Mouse (Mus musculus): ENCODE measurements at regions not wholly inside any gene's neighbourhood (a gene's known extent, or its start where the extent isn't known, plus 50 kb on each side); places are given as distances from the start of the nearest gene placed in this dataset.

DNA sequence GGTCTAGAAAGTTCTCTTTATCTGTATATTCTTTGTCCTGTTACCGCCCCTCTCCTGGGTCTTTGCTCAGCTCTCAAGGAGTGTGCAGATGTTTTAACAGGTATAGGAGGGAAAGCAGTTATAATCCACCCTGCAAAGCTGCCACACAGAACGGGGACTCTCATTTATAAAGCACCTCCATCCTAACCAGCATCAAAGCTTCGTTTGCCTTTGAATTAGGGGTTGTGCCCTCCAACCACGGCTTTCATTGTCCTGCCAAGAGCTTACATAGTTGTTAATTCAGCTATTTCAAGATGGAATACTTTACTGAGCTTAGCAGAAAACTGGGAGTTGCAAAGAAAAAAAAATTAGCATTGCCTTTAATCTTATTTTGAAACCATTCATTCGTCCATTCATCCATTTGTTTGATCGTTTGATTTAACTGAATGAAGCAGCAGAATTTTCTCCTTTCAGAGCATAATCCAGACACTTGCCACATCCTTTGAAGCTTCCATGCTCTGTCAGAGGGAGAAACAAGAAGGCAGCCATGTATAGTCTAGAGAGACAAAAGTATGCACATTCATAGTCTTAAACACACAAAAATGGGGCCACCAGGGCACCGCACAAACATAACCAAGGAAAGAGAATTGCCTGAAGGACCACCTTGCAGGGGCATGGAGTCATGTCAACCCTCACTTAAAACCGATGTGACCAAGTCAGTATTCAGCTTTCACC, 116.2 kb downstream of the Kdr start:
- in situ Hi-C loops (cut with MboI; ENCODE audit: low pct_unique_long_range_greater_than_20kb), result loop anchor here (10.0 kb wide), 1 partner anchor 553 kb away; no protein-coding TSS in a partner anchor
- no peak for TF ChIP-seq CTCF (IDR thresholded peaks at IDR 0.05)
- DNase-seq (ENCODE audit: low read depth, low spot score) (no peak), ATAC-seq (no peak)
- ChIA-PET CTCF (interaction anchor here (0.9 to 2.0 kb wide), 5 partner anchors 9 to 257 kb away, joined by 3 to 10 read pairs (median 3); no protein-coding TSS in a partner anchor), POLR2A (no interaction called here)
- no peaks in the 10 kb centered on the region for H3K27me3 ChIP-seq

DNA sequence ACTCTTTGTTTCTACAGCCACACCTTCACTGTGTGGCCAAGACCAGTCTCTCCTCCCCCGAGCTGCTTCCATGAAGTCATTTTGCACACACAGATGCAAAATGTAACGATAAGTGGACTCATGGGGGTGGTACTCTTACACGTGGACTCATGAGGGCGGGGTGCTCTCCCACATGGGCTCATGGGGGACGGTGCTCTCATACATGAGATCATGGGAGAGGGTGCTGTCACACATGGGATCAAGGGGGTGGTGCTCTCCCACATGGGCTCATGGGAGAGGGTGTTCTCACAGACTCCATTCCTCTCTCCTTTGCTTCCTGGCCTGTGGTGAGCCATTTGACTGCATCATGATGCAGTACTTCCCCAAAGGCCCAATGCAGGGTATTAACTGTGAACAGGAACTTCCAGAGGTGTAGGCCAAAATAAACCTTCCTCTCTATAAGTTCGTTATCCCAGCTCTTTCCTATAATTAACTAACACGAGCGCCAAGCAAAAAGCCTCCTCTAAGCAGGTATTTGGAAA, 118.9 kb downstream of the Kdr start:
- in situ Hi-C loops (cut with MboI; ENCODE audit: low pct_unique_long_range_greater_than_20kb), result no loop called here
- ChIA-PET POLR2A (no interaction called here), CTCF (interaction anchor here (1.6 kb wide), 1 partner anchor 12 kb away, joined by 5 read pairs; no protein-coding TSS in a partner anchor)
- no peak for TF ChIP-seq CTCF (IDR thresholded peaks at IDR 0.05)
- DNase-seq (ENCODE audit: low read depth, low spot score), result no peak
- no peak for ATAC-seq
- H3K27me3 ChIP-seq, result no peaks in the 10 kb centered on the region

DNA sequence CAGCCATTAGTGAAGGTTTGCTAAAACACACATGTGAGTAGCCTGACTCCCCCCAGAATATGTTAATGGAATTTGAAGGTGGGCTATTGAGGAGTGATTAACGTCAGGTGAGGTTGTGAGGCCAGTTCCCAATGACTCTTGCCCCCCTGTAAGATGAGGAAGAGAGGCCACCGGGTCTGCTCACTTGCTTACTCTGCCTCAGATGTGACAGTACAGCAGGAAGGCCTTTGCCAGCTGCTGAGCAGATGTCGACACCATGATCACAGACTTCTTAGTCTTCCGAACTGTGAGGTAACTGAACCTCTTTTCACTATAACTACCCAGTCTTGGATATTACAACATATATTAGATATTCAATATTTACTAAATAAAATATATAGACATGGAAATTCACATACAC, 127.4 kb downstream of the Kdr start:
- CTCF ChIA-PET, result interaction anchor here (1.7 kb wide), 1 partner anchor 9 kb away, joined by 3 read pairs; no protein-coding TSS in a partner anchor

DNA sequence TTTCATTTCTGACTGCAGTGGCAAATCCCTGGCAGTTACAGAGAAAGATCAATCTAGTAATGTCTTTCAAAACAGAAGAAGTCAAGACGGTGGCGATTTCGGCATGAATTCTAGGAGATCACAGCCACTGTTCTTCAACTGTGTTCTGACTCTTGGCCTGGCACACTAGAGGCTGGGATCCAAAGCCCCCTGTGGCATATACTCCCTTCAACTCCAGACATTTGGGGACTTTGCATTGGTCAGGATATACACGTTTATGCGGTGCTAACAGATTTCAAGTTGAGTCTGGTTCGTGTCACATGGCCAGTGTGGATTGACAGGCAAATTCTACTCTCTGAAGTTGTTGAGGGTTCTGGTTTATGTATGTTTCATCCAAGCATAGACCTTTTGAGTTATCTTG, 130.3 kb downstream of the Kdr start:
- in situ Hi-C loops (cut with MboI; ENCODE audit: low pct_unique_long_range_greater_than_20kb), result loop anchor here (5.0 kb wide), 2 partner anchors 271 to 631 kb away; no protein-coding TSS in a partner anchor
- TF ChIP-seq CTCF (IDR thresholded peaks at IDR 0.05), result no peak
- POLR2A ChIA-PET, result no interaction called here
- DNase-seq (ENCODE audit: low read depth, low spot score) (no peak), ATAC-seq (no peak)
- H3K27me3 ChIP-seq, result peaks cover 16% of the 10 kb centered on the region
- CTCF ChIA-PET, result no interaction called here

More for the DNA sequence above, 127.4 kb downstream of the Kdr start:
- peaks cover 11% of the 10 kb centered on the region for H3K27me3 ChIP-seq
- ATAC-seq, result no peak
- no peak for TF ChIP-seq CTCF (IDR thresholded peaks at IDR 0.05)
- no peak for DNase-seq (ENCODE audit: low read depth, low spot score)
- POLR2A ChIA-PET, result no interaction called here
- in situ Hi-C loops (cut with MboI; ENCODE audit: low pct_unique_long_range_greater_than_20kb), result no loop called here

DNA sequence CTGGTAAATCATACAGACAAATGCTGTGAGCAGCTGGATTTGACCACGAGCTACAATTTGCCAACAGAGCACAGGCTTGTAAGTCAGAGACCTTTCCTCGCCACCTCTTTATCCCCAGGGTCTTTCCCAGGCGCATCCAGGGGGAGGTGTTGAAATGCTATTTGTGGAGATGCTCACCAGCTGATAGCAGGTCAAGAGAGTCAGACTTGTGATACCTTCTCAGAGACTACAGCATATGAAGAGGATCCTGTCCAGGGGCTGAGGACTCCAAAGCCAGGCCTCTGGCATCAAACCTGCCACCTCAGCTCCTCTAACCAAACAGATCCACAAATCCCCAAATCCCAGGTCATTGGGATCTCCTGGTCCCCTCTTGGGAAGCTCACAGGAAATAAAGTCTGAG, 130.9 kb downstream of the Kdr start:
- H3K27me3 ChIP-seq, result peaks cover 17% of the 10 kb centered on the region
- ChIA-PET POLR2A (no interaction called here), CTCF (interaction anchor here (0.8 kb wide), 1 partner anchor 32 kb away, joined by 3 read pairs; no protein-coding TSS in a partner anchor)
- no peak for TF ChIP-seq CTCF (IDR thresholded peaks at IDR 0.05)
- ATAC-seq (no peak), DNase-seq (ENCODE audit: low read depth, low spot score) (no peak)
- in situ Hi-C loops (cut with MboI; ENCODE audit: low pct_unique_long_range_greater_than_20kb), result loop anchor here (5.0 kb wide), 2 partner anchors 270 to 630 kb away; no protein-coding TSS in a partner anchor

DNA sequence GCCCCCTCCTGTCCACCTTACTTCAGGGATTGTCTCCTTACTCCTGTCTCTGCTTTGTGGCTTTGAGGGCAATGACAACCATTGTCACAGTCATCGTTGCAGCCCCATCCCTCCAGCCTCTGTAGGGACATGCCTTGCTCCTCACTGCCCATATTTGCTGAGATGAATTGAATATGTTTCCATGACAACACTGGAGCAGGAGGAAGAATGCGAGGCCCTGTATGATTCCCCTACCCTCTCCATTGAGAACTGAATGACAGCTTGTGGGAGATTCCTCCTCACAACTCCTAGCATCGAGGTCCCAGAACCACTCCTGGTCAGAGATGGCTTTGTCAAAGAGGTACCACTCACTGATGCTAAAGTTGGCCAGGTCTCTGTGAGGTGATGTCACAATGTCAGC, 132.2 kb downstream of the Kdr start:
- in situ Hi-C loops (cut with MboI; ENCODE audit: low pct_unique_long_range_greater_than_20kb), result loop anchor here (5.0 kb wide), 2 partner anchors 269 to 629 kb away; no protein-coding TSS in a partner anchor
- ChIA-PET CTCF (no interaction called here), POLR2A (no interaction called here)
- DNase-seq (ENCODE audit: low read depth, low spot score) (no peak), ATAC-seq (no peak)
- TF ChIP-seq CTCF (IDR thresholded peaks at IDR 0.05), result no peak
- H3K27me3 ChIP-seq, result peaks cover 17% of the 10 kb centered on the region

DNA sequence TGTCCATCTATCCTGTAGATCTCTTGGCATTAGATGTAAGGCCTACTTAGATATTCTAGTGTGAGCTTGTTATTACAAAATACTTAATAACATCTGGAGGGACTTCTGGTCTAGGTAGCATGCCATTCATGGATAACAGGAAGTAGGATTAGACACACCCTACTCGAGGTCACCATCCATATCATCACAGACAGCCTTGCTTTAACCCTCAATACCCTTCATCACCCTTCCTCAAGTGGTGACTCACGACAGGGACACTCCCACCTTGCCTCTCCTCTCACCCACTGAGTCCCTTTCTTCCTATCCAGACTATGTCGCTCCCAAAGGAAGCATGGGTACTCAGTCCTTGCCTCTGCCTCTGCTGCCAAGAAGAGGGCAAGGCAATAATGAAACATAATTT, 134.5 kb downstream of the Kdr start:
- H3K27me3 ChIP-seq, result peaks cover 17% of the 10 kb centered on the region
- ATAC-seq, result no peak
- POLR2A ChIA-PET, result no interaction called here
- DNase-seq (ENCODE audit: low read depth, low spot score), result no peak
- no peak for TF ChIP-seq CTCF (IDR thresholded peaks at IDR 0.05)
- CTCF ChIA-PET, result no interaction called here
- in situ Hi-C loops (cut with MboI; ENCODE audit: low pct_unique_long_range_greater_than_20kb), result no loop called here

DNA sequence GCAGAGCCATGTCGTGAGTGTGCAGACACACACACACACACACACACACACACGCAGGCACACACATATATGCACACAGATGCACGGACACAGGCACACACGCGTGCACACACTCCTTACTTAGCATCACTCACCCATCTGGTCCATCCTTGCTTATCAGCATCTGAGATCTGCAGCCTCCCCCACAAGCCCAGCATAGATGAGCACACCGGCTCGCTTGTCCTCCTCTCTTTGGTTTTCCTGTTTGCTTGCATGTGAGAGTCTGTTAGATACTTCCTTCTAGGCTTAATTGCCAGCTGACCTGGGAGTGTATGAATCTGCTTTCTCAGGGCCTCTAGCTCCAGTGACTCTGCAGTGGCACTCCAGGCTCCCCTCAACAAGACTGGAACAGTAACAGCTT, 137.8 kb downstream of the Kdr start:
- POLR2A ChIA-PET, result no interaction called here
- no peak for TF ChIP-seq CTCF (IDR thresholded peaks at IDR 0.05)
- H3K27me3 ChIP-seq, result peaks cover 9% of the 10 kb centered on the region
- ATAC-seq, result no peak
- DNase-seq (ENCODE audit: low read depth, low spot score), result no peak
- CTCF ChIA-PET, result no interaction called here
- in situ Hi-C loops (cut with MboI; ENCODE audit: low pct_unique_long_range_greater_than_20kb), result no loop called here

DNA sequence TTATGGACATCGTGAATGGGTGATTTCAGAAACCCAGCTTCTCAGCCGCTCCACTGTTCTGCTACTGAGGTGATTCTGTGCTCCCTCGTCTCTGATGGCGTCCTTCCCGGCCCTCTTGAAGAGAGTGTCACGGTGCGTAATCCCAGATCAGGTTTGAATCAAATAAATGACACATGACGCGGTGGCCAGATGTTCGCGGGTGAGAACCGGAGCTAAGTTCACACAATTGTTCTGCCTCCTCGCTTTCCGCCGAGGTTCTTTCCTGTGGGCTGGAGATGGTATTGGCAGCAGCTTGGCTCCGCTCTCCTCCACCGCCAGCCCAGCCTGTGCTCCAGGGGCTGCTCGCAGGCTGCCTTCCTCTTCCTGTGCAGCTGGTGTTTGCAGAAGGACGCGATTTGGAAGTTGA, 142.7 kb downstream of the Kdr start:
- ATAC-seq, result no peak
- H3K27me3 ChIP-seq, result peaks cover 10% of the 10 kb centered on the region
- TF ChIP-seq CTCF (IDR thresholded peaks at IDR 0.05), result no peak
- ChIA-PET CTCF (no interaction called here), POLR2A (no interaction called here)
- DNase-seq (ENCODE audit: low read depth, low spot score), result no peak
- in situ Hi-C loops (cut with MboI; ENCODE audit: low pct_unique_long_range_greater_than_20kb), result no loop called here

DNA sequence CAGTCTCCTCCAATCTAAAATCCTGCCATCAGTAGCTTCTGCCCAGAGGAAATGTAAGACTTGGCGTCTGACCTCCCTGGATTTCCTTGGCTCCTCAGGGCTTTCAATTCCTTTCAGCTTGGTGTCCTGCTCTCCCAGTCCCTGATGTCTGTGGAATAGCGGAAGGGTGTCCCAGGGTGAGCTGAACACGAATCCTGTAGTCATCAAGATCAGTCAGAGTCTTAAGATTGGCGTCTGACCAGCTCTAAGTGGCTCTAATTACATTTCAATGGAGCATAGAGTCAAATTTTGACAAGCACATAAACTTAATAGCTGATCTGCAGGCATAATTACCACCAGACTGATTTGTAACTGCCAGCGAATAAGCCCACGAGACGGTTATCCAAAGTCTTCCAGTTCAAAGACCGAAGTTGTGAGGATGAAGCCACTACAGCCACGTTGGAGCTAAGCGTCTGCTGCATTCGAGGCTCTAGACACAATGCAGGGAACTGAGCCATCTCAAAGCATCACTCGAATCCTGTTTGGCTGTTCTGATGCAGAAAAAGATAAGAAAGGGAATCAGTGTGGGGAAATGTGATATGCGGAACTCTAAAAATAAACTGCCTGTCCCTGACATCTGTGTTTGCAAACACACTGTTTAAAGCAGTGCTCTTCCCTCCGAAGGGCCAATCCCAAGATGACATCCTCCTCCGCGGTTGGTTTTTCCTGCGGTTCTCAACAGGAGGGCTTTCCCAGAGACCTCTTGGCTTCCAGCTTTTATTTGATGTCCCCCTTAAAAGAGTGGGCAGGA, 143.3 kb downstream of the Kdr start:
- CTCF ChIA-PET, result no interaction called here
- in situ Hi-C loops (cut with MboI; ENCODE audit: low pct_unique_long_range_greater_than_20kb), result no loop called here
- ATAC-seq (no peak), DNase-seq (ENCODE audit: low read depth, low spot score) (no peak)
- TF ChIP-seq CTCF (IDR thresholded peaks at IDR 0.05), result no peak
- POLR2A ChIA-PET, result no interaction called here
- H3K27me3 ChIP-seq, result peaks cover 10% of the 10 kb centered on the region

DNA sequence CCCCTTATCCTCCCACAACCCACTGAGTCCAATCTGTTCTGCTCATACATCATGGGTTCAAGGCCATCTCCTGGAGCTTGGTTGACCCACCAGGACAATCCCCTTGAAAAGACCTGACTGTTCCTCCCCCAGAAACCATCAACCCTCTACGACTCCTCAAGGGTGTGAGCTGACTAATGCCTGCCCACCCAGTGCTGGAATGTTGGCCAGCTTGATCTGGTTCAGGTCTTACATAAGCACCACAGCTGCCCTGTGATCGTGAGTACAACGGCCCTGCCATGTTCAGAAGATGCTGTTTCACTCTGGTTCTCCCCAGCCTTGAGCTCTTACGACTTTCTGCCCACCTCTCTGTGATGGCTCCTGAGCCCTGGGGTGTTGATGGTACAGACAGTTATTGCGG, 145.9 kb downstream of the Kdr start:
- ChIA-PET POLR2A (no interaction called here), CTCF (no interaction called here)
- ATAC-seq, result no peak
- DNase-seq (ENCODE audit: low read depth, low spot score), result no peak
- H3K27me3 ChIP-seq, result peaks cover 10% of the 10 kb centered on the region
- no peak for TF ChIP-seq CTCF (IDR thresholded peaks at IDR 0.05)
- in situ Hi-C loops (cut with MboI; ENCODE audit: low pct_unique_long_range_greater_than_20kb), result no loop called here

Measured in Patski (cell line).